Mouse (Mus musculus) liver, embryonic 16.5 days (tissue): ENCODE results near the gene Dydc2. TPM values are rescaled to one million over a fixed set of nuclear protein-coding genes. Genes with fewer than 3 reads are reported as not detected.

Experiments
- ATAC-seq: fragments of 200-750 bp; cut with Nextera tagmentation; 2 replicates; pipeline ENCODE4 v1.8.0; 2017; ENCODE audit warnings: low read depth, mild to moderate bottlenecking, moderate number of reproducible peaks, moderate library complexity
- H3K27ac ChIP-seq: fragments of 300-500 bp; sonication (generic); 2 replicates; pipeline ENCODE4 v1.5.1; 2014; ENCODE audit warnings: mild to moderate bottlenecking, low read length
- H3K27me3 ChIP-seq: fragments of 300-500 bp; sonication (generic); 2 replicates; pipeline ENCODE4 v1.6.1; 2014; ENCODE audit warnings: low read depth, low read length, mixed read lengths; ENCODE audit not compliant: control insufficient read depth, insufficient read depth
- H3K36me3 ChIP-seq: fragments of 300-500 bp; sonication (generic); 2 replicates; pipeline ENCODE4 v1.6.1; 2014; ENCODE audit warnings: mild to moderate bottlenecking; ENCODE audit not compliant: control insufficient read depth, insufficient read depth
- H3K4me1 ChIP-seq: fragments of 300-500 bp; sonication (generic); 2 replicates; pipeline ENCODE4 v1.6.1; 2014; ENCODE audit warnings: low read depth, low read length, mixed read lengths; ENCODE audit not compliant: control insufficient read depth
- H3K4me2 ChIP-seq: fragments of 300-500 bp; sonication (generic); 2 replicates; pipeline ENCODE4 v1.6.1; 2014; ENCODE audit warnings: low read depth, low read length, mixed read lengths
- H3K4me3 ChIP-seq: fragments of 300-500 bp; sonication (generic); 2 replicates; pipeline ENCODE4 v1.5.1; 2014; ENCODE audit warnings: low read depth, mild to moderate bottlenecking, low read length
- H3K9ac ChIP-seq: fragments of 300-500 bp; sonication (generic); 2 replicates; pipeline ENCODE4 v1.6.1; 2014; ENCODE audit warnings: low read depth, low read length
- H3K9me3 ChIP-seq: fragments of 300-500 bp; sonication (generic); replicated peaks from 2 replicates; pipeline ENCODE4 v1.6.1; 2016; ENCODE audit warnings: low read length; ENCODE audit not compliant: control insufficient read depth
- WGBS: fragments of 180-500 bp; shearing (Covaris S2); extraction: QIAGEN DNeasy Blood & Tissue Kit; methylation state at CpG from one replicate; pipeline ENCODE4 v1.1.7; 2014; ENCODE audit not compliant: insufficient replicate concordance; 5-methylcytosine and 5-hydroxymethylcytosine counted together
- polyA plus RNA-seq: library from polyadenylated mRNA; unstranded; fragments of >200 nt; fragmentation: Nextera tagmentation; extraction: Ambion mirVana; gene quantifications from 2 replicates; pipeline ENCODE4 v1.2.1, GENCODE M21; 2015

Dydc2 gene
- polyA plus RNA-seq, 1 experiment from 2014 or later = not detected

GRCm38 (mm10) chr14:41096296-41096860 is 27.4 kb upstream of the Dydc2 start:
- Histone ChIP-seq H3K9ac (no peak overlapping the region), H3K9me3 (no peaks in the 10 kb centered on the region), H3K27ac (no peak overlapping the region; the same call in 1 of the 2 replicates), H3K4me1 (no peaks in the 10 kb centered on the region), H3K4me2 (no peak overlapping the region), H3K4me3 (no peak overlapping the region), H3K27me3 (no peaks in the 10 kb centered on the region), H3K36me3 (no peaks in the 10 kb centered on the region)
- ATAC-seq = peak; percentile 74; the same call in 1 of the 2 replicates
- 56% methylated on average over 3 of the region's 3 CpGs for WGBS

- H3K36me3 ChIP-seq = no peaks in the 10 kb centered on the region
- no peak overlapping the region for H3K4me3 ChIP-seq
- no peaks in the 10 kb centered on the region for H3K9me3 ChIP-seq
- no peak overlapping the region for H3K27ac ChIP-seq
- 20% methylated on average over 1 of the region's 1 CpGs for WGBS
- H3K4me2 ChIP-seq = no peak overlapping the region
- no peaks in the 10 kb centered on the region for H3K27me3 ChIP-seq
- no peak overlapping the region for H3K9ac ChIP-seq
- no peaks in the 10 kb centered on the region for H3K4me1 ChIP-seq
- ATAC-seq = no peak
These were observed 25.1 kb upstream of the Dydc2 start for GRCm38 (mm10) chr14:41094114-41094513.

DNA sequence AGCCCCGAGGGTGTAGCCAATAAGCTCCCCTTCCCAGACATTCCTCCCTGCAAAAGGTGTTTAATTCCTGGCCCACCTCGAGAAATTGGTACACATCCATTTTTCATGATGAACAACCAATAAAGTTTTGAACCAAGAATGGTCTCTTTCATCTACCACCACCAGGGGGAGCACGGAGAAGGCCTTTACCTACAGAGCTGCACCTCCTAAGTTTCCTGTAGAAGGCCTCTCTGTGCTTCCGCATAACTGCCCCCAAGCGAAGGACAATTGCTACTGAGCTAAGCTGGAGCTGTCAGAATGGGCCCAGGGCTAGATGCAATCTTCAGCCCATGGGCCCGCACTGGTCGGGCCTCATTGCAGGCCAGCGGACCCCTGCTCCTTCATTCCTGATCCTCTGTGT is 21.8 kb upstream of the Dydc2 start:
- Histone ChIP-seq H3K27ac (no peak overlapping the region), H3K36me3 (no peaks in the 10 kb centered on the region), H3K27me3 (no peaks in the 10 kb centered on the region), H3K4me3 (no peak overlapping the region), H3K4me2 (no peak overlapping the region), H3K4me1 (no peaks in the 10 kb centered on the region), H3K9ac (no peak overlapping the region), H3K9me3 (no peaks in the 10 kb centered on the region)
- no peak for ATAC-seq
- 38% methylated on average over 8 of the region's 8 CpGs for WGBS

DNA sequence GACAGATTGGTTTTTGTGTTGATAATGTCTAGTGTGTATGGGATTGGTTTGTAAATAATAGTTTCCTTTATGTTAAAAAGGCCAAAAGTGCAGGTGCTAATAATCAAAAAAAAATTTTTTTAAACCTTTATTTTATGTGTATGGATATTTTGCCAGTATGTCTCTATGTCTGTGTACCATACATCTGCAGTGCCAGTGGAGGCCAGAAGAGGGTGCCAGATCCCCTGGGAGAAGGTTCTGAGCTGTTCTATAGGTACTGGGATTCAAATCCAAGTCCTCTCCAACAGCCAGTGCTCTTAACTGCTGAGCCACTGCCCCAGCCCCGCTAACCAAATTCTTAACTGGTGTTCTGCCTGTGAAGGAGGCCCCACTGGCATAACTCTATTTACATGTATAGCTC is 18.5 kb upstream of the Dydc2 start:
- Histone ChIP-seq H3K9me3 (no peaks in the 10 kb centered on the region), H3K4me2 (no peak overlapping the region), H3K27me3 (no peaks in the 10 kb centered on the region), H3K36me3 (no peaks in the 10 kb centered on the region), H3K4me1 (no peaks in the 10 kb centered on the region), H3K27ac (no peak overlapping the region), H3K4me3 (no peak overlapping the region), H3K9ac (no peak overlapping the region)
- no peak for ATAC-seq
- 58% methylated on average over 1 of the region's 1 CpGs for WGBS

GRCm38 (mm10) chr14:41082408-41082807 is 13.4 kb upstream of the Dydc2 start:
- no peaks in the 10 kb centered on the region for H3K36me3 ChIP-seq
- H3K4me2 ChIP-seq = no peak overlapping the region
- WGBS = 61% methylated on average over 2 of the region's 2 CpGs
- no peaks in the 10 kb centered on the region for H3K9me3 ChIP-seq
- H3K4me1 ChIP-seq = no peaks in the 10 kb centered on the region
- no peak overlapping the region for H3K4me3 ChIP-seq
- no peak overlapping the region for H3K27ac ChIP-seq
- H3K9ac ChIP-seq = no peak overlapping the region
- H3K27me3 ChIP-seq = no peaks in the 10 kb centered on the region
- no peak for ATAC-seq

- 2% methylated on average over 8 of the region's 8 CpGs for WGBS
- Histone ChIP-seq H3K36me3 (no peaks in the 10 kb centered on the region), H3K4me1 (no peaks in the 10 kb centered on the region; the same call in 1 of the 2 replicates), H3K27ac (no peak overlapping the region), H3K9me3 (no peaks in the 10 kb centered on the region), H3K4me3 (peak overlapping the region; percentile 41), H3K9ac (no peak overlapping the region), H3K4me2 (peak overlapping the region; percentile 55), H3K27me3 (peaks cover 2% of the 10 kb centered on the region; the same call in 1 of the 2 replicates)
- ATAC-seq = no peak
These were observed 3.9 kb upstream of the Dydc2 start for GRCm38 (mm10) chr14:41072944-41073275.

DNA sequence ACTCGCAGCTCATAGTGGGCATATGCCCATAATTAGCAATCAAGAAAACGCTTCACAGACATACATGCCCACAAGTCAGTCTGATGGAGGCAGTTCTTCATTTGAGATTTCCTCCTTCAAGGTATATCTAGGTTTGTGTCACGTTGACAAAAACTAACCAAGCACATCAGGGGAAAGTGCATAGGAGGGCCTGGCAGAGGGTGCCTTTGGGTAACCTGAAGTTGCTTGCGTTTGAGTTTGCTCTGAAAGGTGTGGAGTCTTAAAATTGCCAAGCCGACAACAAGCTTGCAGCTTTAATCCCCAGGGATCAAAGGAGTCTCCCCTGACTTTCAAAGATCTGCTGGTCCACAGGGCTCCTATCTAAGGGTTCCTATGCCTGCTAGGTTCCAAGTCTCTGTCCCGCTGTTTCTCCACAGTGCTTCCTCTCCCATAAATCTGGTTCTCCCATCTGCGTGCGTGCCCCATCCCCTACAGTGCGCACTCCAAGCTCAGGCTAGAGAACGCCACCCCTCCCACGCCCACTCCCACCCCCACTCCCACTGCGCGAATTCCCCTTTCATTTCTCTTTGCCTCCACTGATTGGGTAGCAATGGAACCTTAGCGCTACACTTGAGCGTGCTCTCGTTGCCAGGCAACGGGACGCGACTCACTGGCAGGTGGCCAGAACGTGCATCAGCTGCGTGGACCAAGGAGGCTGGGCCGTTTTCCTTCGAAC is 3.4 kb upstream of the Dydc2 start, which contains the start of gene Dydc1:
TSS of gene Dydc1 (plus strand) at position 683 of the 715 bp plus-strand sequence.
- H3K4me2 ChIP-seq = peak within 1 kb of the TSS; percentile 55
- no peaks in the 10 kb centered on the region; the same call in 1 of the 2 replicates for H3K4me1 ChIP-seq
- WGBS = 10% methylated on average over 23 of the region's 23 CpGs
- H3K4me3 ChIP-seq = peak within 1 kb of the TSS; percentile 41
- H3K9ac ChIP-seq = no peak within 1 kb of the TSS
- H3K36me3 ChIP-seq = no peaks in the 10 kb centered on the region
- H3K27me3 ChIP-seq = peaks cover 2% of the 10 kb centered on the region; the same call in 1 of the 2 replicates
- H3K27ac ChIP-seq = no peak within 1 kb of the TSS
- no peak for ATAC-seq
- no peaks in the 10 kb centered on the region for H3K9me3 ChIP-seq

- H3K27me3 ChIP-seq = peaks cover 2% of the 10 kb centered on the region; the same call in 1 of the 2 replicates
- H3K4me3 ChIP-seq = no peak overlapping the region
- no peaks in the 10 kb centered on the region; the same call in 1 of the 2 replicates for H3K4me1 ChIP-seq
- no peak overlapping the region for H3K9ac ChIP-seq
- H3K27ac ChIP-seq = no peak overlapping the region
- H3K9me3 ChIP-seq = no peaks in the 10 kb centered on the region
- H3K36me3 ChIP-seq = no peaks in the 10 kb centered on the region
- WGBS = 46% methylated on average over 3 of the region's 3 CpGs
- 0 out of 2 replicates have a peak, but pooled peaks have one; percentile 45 for ATAC-seq
- no peak overlapping the region for H3K4me2 ChIP-seq
These were observed 1.3 kb upstream of the Dydc2 start for GRCm38 (mm10) chr14:41070343-41070742.

DNA sequence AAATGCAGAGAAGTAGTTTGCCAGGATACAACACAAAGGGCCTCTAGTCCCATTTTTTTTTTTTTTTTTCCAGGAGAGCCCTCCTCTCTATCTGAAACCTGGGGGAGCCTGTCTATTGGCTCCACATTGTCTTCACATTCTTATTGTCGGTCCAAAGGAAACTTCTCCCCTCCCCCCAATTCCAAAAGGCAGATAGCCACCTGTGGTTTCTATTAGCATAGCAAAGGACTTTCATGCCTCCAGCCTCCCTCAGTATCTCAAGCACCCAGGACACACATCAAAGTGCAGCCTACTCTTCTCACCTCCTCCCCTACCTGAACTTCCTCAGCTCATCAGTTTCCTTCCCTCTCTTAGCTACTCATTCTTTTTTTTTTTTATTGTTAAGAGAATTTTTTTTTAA is 2.6 kb downstream of the Dydc2 start:
- Histone ChIP-seq H3K36me3 (no peaks in the 10 kb centered on the region), H3K27me3 (no peaks in the 10 kb centered on the region), H3K9ac (no peak overlapping the region), H3K9me3 (no peaks in the 10 kb centered on the region), H3K4me3 (no peak overlapping the region), H3K4me1 (no peaks in the 10 kb centered on the region), H3K27ac (no peak overlapping the region), H3K4me2 (no peak overlapping the region)
- 19% methylated on average over 1 of the region's 1 CpGs for WGBS
- no peak for ATAC-seq
